In genomic region chr4:44260244-44260643, GRCm38 (mm10) we compare ENCODE assay signal across 9 mouse cellular contexts. TPM values are rescaled to one million over a fixed set of nuclear protein-coding genes. Genes with fewer than 3 reads are reported as not detected.
A peak's percentile ranks its signal among the peaks of the same experiment; 100 is the strongest.
DNase-seq lines count a peak whose midpoint lies in the region; ATAC-seq and TF ChIP-seq lines count a peak whose summit lies in the region.
"Had no signal": no experiment of that assay in that cellular context is flagged by ENCODE, and none has a peak within 500 bp of the region (broad histone marks: within the 10 kb centered on the region; RNA-seq: fewer than 3 reads in every experiment).

No protein-coding gene starts in this region.

- no peak overlapping the region for H3K27ac ChIP-seq in kidney, embryonic 16.5 days (ENCODE audit: low read length)
- no peak overlapping the region for H3K27ac ChIP-seq in heart, embryonic 10.5 days
- no peak overlapping the region for H3K27ac ChIP-seq in lung, postnatal 0 days (ENCODE audit: low read length)
- H3K27ac ChIP-seq: macrophage had no signal

- H3K9me3 ChIP-seq in kidney, embryonic 16.5 days (ENCODE audit: low read length): no peaks in the 10 kb centered on the region
- no peaks in the 10 kb centered on the region for H3K9me3 ChIP-seq in heart, embryonic 10.5 days
- no peaks in the 10 kb centered on the region for H3K9me3 ChIP-seq in lung, postnatal 0 days (ENCODE audit: low read length)

- H3K4me2 ChIP-seq in kidney, embryonic 16.5 days (replicated peaks; ENCODE audit: low read depth, low read length): no peak overlapping the region
- no peak overlapping the region for H3K4me2 ChIP-seq in lung, postnatal 0 days (replicated peaks; ENCODE audit: low read depth, low read length)

- no peak overlapping the region for H3K4me3 ChIP-seq in kidney, embryonic 16.5 days (ENCODE audit: low read length)
- H3K4me3 ChIP-seq in heart, embryonic 10.5 days: no peak overlapping the region
- H3K4me3 ChIP-seq in lung, postnatal 0 days (ENCODE audit: low read depth, low read length): no peak overlapping the region

- H3K9ac ChIP-seq in kidney, embryonic 16.5 days (replicated peaks; ENCODE audit: low read length): no peak overlapping the region
- H3K9ac ChIP-seq in lung, postnatal 0 days (replicated peaks; ENCODE audit: low read depth): no peak overlapping the region

- H3K27me3 ChIP-seq in kidney, embryonic 16.5 days (ENCODE audit: insufficient read depth, low read length): no peaks in the 10 kb centered on the region
- no peaks in the 10 kb centered on the region for H3K27me3 ChIP-seq in heart, embryonic 10.5 days (ENCODE audit: insufficient read depth, poor library complexity, severe bottlenecking)
- no peaks in the 10 kb centered on the region for H3K27me3 ChIP-seq in lung, postnatal 0 days (replicated peaks; ENCODE audit: insufficient read depth, low read length)

- peak; percentile 29 for DNase-seq in kidney, adult 9 months
- peak; percentile 76 for DNase-seq in ZHBTc4 (ENCODE audit: low read depth, low spot score)
- peak; percentile 81 for DNase-seq in heart, embryonic 10.5 days (ENCODE audit: low spot score)
- peak; percentile 74 for DNase-seq in lung, postnatal 0 days (ENCODE audit: low spot score)
- DNase-seq in thymus, postnatal 25 days: peak; percentile 53
- no peak for DNase-seq in frontal cortex, postnatal 14 days (ENCODE audit: low spot score in 2 of 2)
- no peak for DNase-seq in frontal cortex, adult 2 months (ENCODE audit: extremely low spot score in 1 of 2, low spot score in 1 of 2)

- TF ChIP-seq EP300 in lung, postnatal 0 days (IDR thresholded peaks at IDR 0.05): no peak

- WGBS in kidney, embryonic 16.5 days: 3% methylated on average over 10 of the region's 10 CpGs
- 1% methylated on average over 10 of the region's 10 CpGs for WGBS in heart, embryonic 10.5 days
- 2% methylated on average over 10 of the region's 10 CpGs for WGBS in lung, postnatal 0 days

- no peak for TF ChIP-seq CTCF in lung, postnatal 0 days (IDR thresholded peaks at IDR 0.05)

- H3K36me3 ChIP-seq in kidney, embryonic 16.5 days (ENCODE audit: insufficient read depth, low read length): no peaks in the 10 kb centered on the region
- no peaks in the 10 kb centered on the region for H3K36me3 ChIP-seq in heart, embryonic 10.5 days
- no peaks in the 10 kb centered on the region for H3K36me3 ChIP-seq in lung, postnatal 0 days (ENCODE audit: insufficient read depth, low read length)

- no peaks in the 10 kb centered on the region for H3K4me1 ChIP-seq in kidney, embryonic 16.5 days (ENCODE audit: insufficient read depth, low read length)
- peaks cover 5% of the 10 kb centered on the region; the same call in 1 of the 2 replicates for H3K4me1 ChIP-seq in heart, embryonic 10.5 days
- no peaks in the 10 kb centered on the region for H3K4me1 ChIP-seq in lung, postnatal 0 days (ENCODE audit: insufficient read depth, low read depth, low read length)

- no peak for ATAC-seq in kidney, embryonic 16.5 days (ENCODE audit: low FRiP score, low TSS enrichment)
- ATAC-seq in lung, postnatal 0 days: no peak

RNA-seq across cellular contexts. Expression of gene Rnf38, which starts 26.7 kb away (rescaled TPM):
- 20.2 and 23.7 TPM in 2 replicates for polyA plus RNA-seq in kidney, embryonic 16.5 days (2015; fragmentation: Nextera tagmentation; extraction: Ambion mirVana)
- 23.4 and 24.7 TPM in 2 replicates for polyA plus RNA-seq in heart, embryonic 10.5 days (2016; fragmentation: Nextera tagmentation; extraction: Ambion mirVana)
- 12.1 and 12.2 TPM in 2 replicates for polyA plus RNA-seq in lung, postnatal 0 days (2015; fragmentation: Nextera tagmentation; extraction: Ambion mirVana)
- 64.1 and 71.8 TPM in 2 replicates for polyA plus RNA-seq in frontal cortex, adult 2 months (2012; rRNA removed)

RNA-seq across cellular contexts. Expression of gene Melk, which starts 40.4 kb away (rescaled TPM):
- polyA plus RNA-seq in kidney, embryonic 16.5 days (2015; fragmentation: Nextera tagmentation; extraction: Ambion mirVana): 45.2 and 48.5 TPM in 2 replicates
- polyA plus RNA-seq in heart, embryonic 10.5 days (2016; fragmentation: Nextera tagmentation; extraction: Ambion mirVana): 40.9 and 43.2 TPM in 2 replicates
- polyA plus RNA-seq in lung, postnatal 0 days (2015; fragmentation: Nextera tagmentation; extraction: Ambion mirVana): 1.6 and 3.2 TPM in 2 replicates
- 0.52 and 0.84 TPM in 2 replicates for polyA plus RNA-seq in frontal cortex, adult 2 months (2012; rRNA removed)

Comparison
In these comparisons a context has a peak if more than half of its experiments do, and no peak if none do; other contexts are left out.
1. DNase-seq: peak in kidney, adult 9 months (single experiment), ZHBTc4 (single experiment), heart, embryonic 10.5 days (single experiment), lung, postnatal 0 days (single experiment) and thymus, postnatal 25 days (single experiment); none in frontal cortex, postnatal 14 days (0 of 2) and frontal cortex, adult 2 months (0 of 2).